Mouse (Mus musculus): ENCODE data around the gene Trim9.

Gene Trim9

DNA sequence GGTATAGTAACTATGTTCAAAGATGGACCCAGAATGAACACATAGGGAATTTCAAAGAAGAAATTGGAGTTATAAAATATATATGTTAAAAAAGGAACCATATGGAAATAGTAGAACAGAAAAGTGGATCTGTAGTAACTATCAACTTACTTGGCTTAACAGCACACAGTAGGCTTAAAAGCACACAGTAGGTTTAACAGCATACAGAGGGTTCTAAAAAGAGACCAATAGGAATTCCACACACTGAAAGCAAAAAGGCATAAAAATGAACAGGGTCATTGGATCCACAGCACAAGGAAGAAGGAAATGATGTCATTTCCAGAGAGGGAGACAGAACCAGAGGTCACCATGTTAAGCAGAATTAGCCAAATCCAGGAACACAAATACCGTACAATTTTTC is 24.6 kb downstream of the Trim9 start:
- no peak for DNase-seq

DNA sequence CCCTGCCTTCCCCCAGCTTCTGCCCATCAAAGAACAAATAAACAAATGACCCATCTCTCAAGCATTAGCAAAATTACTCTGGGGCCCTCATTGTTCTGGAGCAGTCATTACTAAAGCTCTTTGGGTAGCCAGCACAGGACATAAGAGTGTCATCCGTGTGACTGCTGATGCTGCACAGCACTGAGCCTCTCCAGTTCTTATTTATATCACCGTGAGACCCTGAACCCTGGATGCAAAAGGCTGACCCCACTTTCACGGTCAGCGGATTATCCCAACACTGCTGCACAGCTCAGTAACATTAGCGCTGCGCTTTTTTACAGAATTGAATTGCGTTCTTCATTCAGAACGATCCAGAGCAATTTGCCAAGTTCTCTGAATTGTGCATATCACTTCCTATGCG is 31.3 kb downstream of the Trim9 start:
- no peak for DNase-seq

- no peak for DNase-seq
These were observed 39.5 kb downstream of the Trim9 start for GRCm38 (mm10) chr12:70307881-70308280.

GRCm38 (mm10) chr12:70307062-70307461 is 40.4 kb downstream of the Trim9 start:
- DNase-seq: no peak

GRCm38 (mm10) chr12:70304014-70304413 is 43.4 kb downstream of the Trim9 start:
- no peak for DNase-seq

GRCm38 (mm10) chr12:70303525-70303924 is 43.9 kb downstream of the Trim9 start:
- no peak for DNase-seq

DNA sequence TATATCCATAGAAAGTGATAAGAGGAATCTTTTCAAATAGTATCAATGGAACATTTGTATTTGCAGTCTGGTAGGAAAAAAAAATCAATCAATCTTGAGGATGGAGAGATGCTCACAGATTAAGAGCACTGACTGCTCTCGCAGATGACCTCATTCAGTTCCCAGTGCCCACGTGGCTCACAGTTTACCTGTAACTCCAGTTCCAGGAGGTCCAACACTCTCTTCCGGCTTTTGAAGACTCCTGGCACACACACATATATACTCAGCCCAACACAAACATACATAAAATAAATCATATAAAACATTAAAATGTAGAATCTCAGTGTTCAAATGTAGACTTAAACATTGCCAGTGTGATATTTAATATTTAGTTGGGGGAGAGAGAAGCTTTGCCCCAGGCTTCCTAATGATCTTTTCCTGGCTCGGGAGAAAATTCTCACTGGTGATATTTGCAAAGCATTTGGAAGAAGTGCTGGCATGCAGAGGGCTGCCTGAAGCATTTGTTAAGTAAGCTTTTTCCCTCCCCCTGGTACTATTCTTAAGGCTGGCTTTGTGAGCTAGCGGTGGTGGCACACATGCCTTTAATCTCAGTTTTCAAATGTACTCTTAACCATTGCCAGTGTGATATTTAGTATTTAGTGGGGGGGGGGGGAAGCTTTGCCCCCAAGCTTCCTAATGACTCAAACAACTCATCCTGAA is 45.2 kb downstream of the Trim9 start:
- DNase-seq: no peak

DNA sequence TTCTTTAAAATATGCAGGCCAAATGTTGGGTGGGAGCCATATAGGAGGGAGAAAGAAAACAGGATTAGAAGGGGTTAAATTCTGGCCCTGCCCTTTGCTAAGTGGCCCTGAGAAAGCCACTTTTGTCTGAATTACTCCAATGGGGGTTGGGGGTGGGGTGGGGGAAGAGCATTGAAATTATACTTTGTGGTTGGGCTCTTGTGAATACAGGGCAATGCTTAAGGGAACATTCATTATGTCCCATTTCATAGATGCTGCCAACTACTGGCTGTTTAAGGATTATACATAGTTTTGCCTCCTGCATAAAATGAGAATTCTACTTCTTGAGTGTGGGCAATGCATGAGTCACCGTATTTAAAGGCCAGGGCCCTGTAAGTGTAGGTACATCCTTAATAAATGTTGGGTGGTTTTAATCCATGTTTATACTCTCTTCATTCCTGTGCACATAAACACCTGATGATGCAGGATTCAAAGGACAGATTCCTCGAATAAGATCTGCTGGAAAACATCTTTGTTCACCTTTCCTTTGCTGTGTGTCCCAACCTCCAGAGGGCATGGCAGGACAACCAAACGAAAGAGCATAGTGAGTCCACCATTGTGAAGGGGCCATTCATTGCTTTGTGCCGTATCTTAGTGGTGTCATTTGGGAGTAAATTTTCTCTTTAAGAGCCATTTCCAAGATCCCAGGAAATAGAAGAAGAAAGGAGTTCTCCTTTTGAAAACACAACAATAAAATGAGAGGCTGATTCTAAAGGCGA is 53.3 kb downstream of the Trim9 start:
- no peak for DNase-seq

- DNase-seq: no peak
These were observed 54.1 kb downstream of the Trim9 start for GRCm38 (mm10) chr12:70293165-70293926.

DNA sequence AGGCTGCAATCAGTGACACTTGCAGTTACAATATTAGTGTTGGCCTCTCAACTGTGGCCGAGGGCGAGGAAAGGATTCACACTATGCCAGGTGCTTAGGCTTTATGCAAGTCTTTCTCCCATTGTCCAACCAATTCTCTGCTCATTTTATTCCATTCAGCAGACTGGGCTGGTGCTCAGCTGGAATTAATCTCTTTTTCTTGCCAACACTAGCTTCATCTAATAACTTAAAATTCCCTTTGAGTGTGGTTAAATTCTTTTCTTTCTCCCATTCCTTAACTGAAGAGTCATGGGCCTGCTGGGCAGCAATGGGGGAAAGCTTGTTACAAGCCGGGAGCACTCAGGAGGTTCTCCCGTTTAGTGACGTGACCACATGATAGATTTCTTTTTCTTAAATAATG is 61.9 kb downstream of the Trim9 start:
- no peak for DNase-seq

DNA sequence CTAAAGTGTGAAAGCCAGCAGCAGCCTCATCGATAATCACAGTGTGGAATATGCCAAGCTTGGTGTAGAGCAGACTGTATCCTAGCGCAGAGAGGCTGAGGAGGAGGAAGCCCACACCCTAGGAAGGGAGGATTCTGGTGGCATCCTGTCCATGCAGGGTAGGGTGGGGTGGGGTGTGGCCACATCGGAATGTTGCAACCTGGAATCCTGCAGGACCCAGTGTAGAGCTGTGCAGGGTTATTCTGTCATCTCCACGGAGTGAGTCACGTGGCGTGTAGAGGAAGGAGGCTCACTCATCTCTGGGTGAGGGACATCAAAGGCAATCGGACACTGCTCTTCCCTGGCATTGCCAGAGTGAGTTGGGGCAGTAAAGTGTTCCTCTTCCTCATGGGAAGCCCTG is 62.4 kb downstream of the Trim9 start:
- no peak for DNase-seq

GRCm38 (mm10) chr12:70283116-70283731 is 64.2 kb downstream of the Trim9 start:
- peak; percentile 17 for DNase-seq

- DNase-seq: no peak
These were observed 66.5 kb downstream of the Trim9 start for GRCm38 (mm10) chr12:70280930-70281329.

GRCm38 (mm10) chr12:70280381-70280780 is 67.0 kb downstream of the Trim9 start:
- DNase-seq: peak; percentile 12

DNA sequence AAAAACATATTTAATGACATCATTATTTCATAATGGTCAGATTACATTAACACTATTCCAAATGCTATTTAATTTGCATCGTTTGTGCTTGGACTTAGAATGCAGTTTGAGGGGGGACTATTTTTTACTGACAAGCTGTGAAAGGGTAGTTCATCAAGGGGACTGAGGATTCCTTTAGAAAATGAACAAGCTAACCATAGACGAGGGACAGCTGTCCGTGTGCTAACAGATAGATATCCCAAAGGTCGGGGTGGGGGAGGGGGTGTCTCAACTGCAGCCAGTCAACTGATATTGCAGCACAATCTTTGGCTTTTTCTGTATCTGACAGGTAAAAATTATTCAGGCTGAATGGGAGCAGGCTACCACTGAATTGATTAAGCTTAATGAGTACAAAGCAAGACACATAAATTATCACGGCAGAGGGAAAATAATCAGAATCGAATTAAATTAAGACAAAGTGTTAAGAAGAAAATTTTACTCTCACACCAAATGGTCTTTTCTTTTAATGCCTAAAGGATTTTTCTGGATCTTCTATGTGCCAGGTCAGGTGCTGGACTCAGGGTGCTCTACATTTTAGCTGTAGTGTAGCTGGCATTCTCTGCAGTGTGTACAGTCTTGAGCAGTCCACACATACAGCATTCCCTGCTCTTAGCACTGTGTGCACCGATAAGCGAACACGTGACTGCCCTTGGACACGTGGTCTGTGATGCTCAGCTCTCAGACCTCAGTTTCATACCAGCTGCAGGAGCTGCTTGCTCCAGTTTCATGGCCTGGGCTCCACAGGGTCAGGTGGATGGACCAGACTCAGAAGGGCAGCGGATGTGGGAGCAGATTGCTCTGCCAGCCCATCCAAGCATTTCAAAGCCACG is 70.1 kb downstream of the Trim9 start:
- no peak for DNase-seq

DNA sequence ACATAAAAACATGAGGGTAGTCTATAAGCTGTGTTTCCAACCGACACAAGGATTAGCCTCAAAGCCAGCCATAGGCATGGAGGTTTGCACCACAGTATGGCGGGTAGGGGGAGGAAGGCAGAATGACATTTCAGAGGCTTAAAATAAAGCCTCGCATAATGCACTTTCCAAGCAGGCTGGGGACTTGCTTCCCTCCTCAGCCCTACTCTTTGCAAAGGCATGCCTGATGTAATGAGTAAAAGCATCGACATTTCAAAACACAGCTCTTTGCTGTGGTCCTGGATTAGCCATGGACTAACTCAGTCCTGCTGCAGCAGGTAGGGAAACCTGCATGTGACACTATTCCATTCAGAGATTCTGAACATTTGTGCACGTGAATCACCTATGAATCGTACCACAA is 77.7 kb downstream of the Trim9 start:
- no peak for DNase-seq

- no peak for DNase-seq
These were observed 80.1 kb downstream of the Trim9 start for GRCm38 (mm10) chr12:70267314-70267713.

DNA sequence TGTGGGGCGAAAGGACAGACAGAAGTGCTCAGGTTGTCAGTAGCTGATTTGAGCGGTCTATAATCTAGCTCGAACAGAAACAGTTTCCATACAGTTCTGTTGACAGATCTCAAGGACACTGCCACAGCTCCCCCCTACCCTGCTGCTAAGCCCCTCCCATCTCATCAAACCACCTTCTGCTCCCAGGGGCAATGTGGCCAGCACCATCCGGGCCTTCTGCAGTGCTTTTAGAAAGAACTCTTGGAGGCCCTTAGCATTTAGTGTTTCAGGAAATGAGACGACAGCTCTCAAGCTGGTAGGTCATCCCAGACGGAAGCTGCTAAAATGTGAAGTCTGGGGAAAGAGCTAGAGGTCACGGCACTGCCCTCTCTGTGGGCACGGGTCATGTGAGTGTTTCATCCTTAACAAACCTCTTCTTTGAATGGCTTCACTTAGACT is 80.9 kb downstream of the Trim9 start:
- no peak for DNase-seq

DNA sequence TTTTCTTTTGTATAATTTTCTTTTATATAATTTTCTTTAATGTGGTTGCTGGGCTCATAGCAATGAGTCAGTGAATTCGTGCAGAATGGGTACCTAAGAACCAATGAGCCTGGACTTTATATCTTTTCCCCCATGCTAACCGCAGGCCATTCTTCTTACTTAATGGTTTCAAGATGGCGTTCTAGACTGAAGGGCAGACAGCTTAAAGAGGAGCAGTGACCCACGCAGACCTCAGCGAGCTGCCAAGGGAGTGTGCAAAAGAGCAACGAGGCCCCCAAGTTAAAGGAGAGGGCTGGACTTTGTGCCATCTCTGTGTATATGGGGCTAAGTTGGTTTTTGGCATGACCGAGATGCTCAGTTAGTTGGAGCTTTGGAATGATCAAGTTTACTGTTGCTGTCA is 83.7 kb downstream of the Trim9 start:
- no peak for DNase-seq

GRCm38 (mm10) chr12:70262271-70262953 is 85.0 kb downstream of the Trim9 start:
- no peak for DNase-seq

DNA sequence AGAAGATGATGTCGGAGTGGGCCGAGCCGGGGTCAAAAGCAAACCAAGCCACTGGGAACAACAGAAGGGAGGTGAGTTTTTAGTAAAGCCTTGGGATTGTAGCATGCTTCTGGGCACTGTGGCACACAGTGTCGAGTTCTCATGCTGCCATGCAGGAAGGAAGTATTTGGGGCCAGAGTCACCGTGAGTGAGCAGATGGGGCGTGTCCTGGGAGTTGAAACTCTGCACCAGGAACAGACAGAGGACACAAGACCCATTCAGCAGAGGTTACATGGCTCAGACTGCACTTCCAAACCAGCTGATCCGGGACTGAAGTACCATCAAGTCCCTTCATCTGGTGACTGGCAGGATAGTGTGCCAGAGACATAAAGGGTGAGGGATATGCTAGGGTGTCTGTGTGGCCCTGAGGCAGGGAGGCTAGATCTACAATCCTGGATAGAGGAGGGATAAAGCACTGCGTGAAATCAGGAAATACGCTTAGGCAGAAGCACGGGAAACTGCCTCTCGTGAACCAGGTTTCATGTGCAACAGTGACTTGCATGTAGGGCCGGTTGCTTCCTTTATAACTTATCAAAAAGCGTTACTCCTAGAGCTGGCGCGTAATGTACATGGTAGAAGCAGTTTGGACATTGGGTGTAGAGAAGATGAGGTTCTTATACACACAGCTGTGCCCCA is 96.1 kb downstream of the Trim9 start:
- no peak for DNase-seq

All from kidney, postnatal 14 days (tissue).